Mouse (Mus musculus) bone marrow macrophage, adult 2 months (primary cell): ENCODE measurements at regions not wholly inside any gene's neighbourhood (a gene's known extent, or its start where the extent isn't known, plus 50 kb on each side); places are given as distances from the start of the nearest gene placed in this dataset.

Experiments
- CTCF ChIP-seq: IDR thresholded peaks from 2 replicates; pipeline ENCODE4 v1.5.1; 2012; ENCODE audit warnings: low read depth, mild to moderate bottlenecking, low read length, moderate library complexity
- POLR2A ChIP-seq: IDR thresholded peaks from 2 replicates; pipeline ENCODE4 v1.6.1; 2012; ENCODE audit warnings: mild to moderate bottlenecking, low read depth, low read length, borderline replicate concordance

DNA sequence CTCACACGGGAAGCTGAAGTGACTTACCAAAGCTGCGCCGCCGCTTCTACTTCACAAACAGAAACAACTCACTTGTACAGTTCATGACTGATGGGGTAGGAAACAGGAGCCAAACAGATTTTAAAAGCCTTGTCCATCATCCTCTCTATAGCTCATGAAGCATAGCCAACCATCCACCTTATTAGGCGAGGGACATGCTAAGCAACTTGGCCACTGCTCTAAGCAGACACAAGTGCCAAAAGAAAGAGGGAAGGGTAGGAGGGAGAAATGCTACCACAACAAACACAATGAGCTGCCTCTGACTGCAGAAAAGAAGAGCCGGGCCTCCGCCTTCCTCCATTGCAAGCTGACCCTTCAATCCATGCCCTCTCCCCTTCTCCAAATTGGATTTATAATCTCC is 179.9 kb downstream of the Dhx15 start:
- TF ChIP-seq CTCF: no peak
- no peak for TF ChIP-seq POLR2A
